Mouse (Mus musculus) brown adipose tissue, adult 24 weeks (tissue): ENCODE data around the gene Sema3b. TPM values are rescaled to one million over a fixed set of nuclear protein-coding genes. Genes with fewer than 3 reads are reported as not detected.

Experiments
- H3K27ac ChIP-seq: fragments of 200-500 bp; replicated peaks from 2 replicates; pipeline ENCODE4 v1.5.1; 2012; ENCODE audit warnings: low read depth, mild to moderate bottlenecking, low read length
- H3K4me1 ChIP-seq: fragments of 200-500 bp; 2 replicates; pipeline ENCODE4 v1.6.1; 2012; ENCODE audit warnings: low read length, mixed read lengths; ENCODE audit not compliant: control insufficient read depth, insufficient read depth, insufficient read length
- H3K4me3 ChIP-seq: fragments of 200-500 bp; 2 replicates; pipeline ENCODE4 v1.5.1; 2012; ENCODE audit warnings: low read depth, mild to moderate bottlenecking, low read length, moderate library complexity; ENCODE audit not compliant: insufficient read depth
- polyA plus RNA-seq: library from polyadenylated mRNA; stranded (reverse); fragments of >200 nt; gene quantifications from 2 replicates; pipeline ENCODE4 v1.2.4, GENCODE M21; 2012; ENCODE audit not compliant: missing spikeins, insufficient read depth, insufficient read length

Gene Sema3b
- polyA plus RNA-seq, 1 experiment: 3.3 TPM

- Histone ChIP-seq H3K4me3 (peak overlapping the region; percentile 53), H3K4me1 (peaks cover 11% of the 10 kb centered on the region), H3K27ac (peak overlapping the region; percentile 93)
These were observed 3.3 kb upstream of the Sema3b start for GRCm38 (mm10) chr9:107612191-107612944.

DNA sequence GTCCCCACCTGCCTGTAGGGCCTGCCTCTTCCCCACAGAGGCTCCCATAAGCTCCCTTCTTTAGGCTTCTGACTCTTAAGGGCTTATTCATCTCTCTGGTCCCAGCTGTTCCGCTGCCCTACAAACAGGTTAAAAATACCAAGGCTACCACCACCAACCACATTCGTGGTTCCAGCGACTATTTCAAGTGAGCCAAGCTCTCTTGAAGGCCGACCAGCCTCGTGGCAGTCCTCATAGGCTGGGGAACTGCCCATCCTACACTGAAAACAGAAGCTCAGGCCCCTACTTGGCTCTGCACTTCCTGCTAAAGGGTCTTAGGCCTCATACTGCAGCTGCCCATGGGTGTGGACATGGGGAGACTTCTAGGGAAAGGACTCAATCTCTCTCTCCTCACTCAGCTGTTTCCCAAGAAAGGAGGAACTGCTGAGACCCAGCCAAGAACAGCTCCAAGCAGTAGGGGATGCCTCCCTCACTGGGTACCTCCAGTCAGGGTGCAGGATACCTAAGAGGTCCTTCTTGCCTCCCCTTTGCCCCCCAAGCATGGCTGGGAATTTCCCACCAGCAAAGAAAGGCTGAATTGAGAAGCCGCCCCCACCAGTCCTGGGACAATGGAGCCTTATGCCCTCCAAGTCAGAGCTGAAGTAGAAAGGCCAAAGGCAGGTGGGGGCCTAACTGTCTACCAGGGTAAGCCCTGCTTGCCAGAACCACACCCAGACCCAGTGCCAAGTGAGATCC, 2.6 kb upstream of the Sema3b start:
- Histone ChIP-seq H3K4me1 (peaks cover 11% of the 10 kb centered on the region), H3K4me3 (peak overlapping the region; percentile 53), H3K27ac (peak overlapping the region; percentile 93)

- H3K4me3 ChIP-seq: no peak overlapping the region
- H3K4me1 ChIP-seq: peaks cover 11% of the 10 kb centered on the region
- no peak overlapping the region for H3K27ac ChIP-seq
These were observed 403 bp upstream of the Sema3b start for GRCm38 (mm10) chr9:107609433-107609830.

GRCm38 (mm10) chr9:107607653-107608245, 1.3 kb downstream of the Sema3b start:
- Histone ChIP-seq H3K27ac (no peak overlapping the region), H3K4me1 (peaks cover 11% of the 10 kb centered on the region)

DNA sequence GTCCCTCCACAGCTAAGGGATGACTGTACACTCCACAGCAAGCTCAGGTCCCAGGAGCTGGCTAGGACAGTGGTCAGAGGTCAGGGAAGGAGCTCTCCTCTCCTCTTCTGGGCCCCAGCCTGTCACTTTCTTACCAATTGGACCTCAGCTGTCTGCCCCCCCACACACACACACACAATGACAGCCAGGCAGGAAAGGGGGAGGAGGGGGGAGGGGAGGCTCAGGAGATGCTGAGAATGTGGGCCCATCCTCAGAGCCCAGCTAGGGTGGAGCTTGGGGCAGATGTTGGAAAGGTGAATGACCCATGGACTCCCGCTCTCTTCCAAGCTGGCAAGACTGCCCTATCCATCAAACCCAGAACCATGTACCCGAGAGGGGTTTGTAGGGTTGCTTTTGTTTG, 2.0 kb downstream of the Sema3b start:
- Histone ChIP-seq H3K27ac (no peak overlapping the region), H3K4me3 (peak overlapping the region; percentile 17; the same call in 1 of the 2 replicates), H3K4me1 (peaks cover 11% of the 10 kb centered on the region)

More at GRCm38 (mm10) chr9:107607653-107608245, 1.3 kb downstream of the Sema3b start:
- H3K4me3 ChIP-seq: no peak overlapping the region

GRCm38 (mm10) chr9:107606591-107606990, 2.4 kb downstream of the Sema3b start:
- Histone ChIP-seq H3K4me1 (peaks cover 9% of the 10 kb centered on the region), H3K4me3 (peak overlapping the region; percentile 17; the same call in 1 of the 2 replicates), H3K27ac (no peak overlapping the region)

DNA sequence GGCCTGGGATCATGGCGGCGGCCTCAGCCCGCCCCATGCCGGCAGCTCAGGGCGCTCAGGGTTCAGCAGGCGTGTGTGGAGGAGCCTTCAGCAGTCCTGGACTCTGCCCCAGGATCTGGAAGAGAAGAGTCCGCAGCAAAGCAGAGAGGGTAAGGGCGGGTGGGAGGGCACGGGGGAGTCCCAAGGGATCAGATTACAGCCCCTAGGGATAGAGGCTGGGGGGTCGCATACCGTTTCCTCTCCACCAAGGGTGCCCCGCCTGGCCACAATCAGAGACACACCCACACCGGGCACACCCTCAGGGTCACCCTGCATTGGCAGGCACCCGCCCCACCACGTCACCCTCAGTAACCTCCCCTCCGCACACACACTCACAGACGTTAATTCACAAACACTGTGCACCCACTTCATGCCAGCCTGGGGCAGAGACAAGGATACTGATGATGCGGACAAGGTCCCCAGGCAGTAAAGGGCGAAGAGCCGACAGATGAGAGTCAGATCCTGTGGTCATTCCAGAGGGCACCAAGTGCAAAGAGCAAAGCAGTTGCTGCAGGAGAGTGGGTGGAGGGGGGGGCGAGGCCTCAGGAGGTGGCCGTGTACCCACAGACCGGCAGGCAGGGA, 3.9 kb downstream of the Sema3b start:
- Histone ChIP-seq H3K27ac (no peak overlapping the region), H3K4me1 (peaks cover 3% of the 10 kb centered on the region; the same call in 1 of the 2 replicates), H3K4me3 (no peak overlapping the region)

- Histone ChIP-seq H3K27ac (no peak overlapping the region), H3K4me3 (no peak overlapping the region), H3K4me1 (no peaks in the 10 kb centered on the region)
These were observed 5.8 kb downstream of the Sema3b start for GRCm38 (mm10) chr9:107603251-107603650.

DNA sequence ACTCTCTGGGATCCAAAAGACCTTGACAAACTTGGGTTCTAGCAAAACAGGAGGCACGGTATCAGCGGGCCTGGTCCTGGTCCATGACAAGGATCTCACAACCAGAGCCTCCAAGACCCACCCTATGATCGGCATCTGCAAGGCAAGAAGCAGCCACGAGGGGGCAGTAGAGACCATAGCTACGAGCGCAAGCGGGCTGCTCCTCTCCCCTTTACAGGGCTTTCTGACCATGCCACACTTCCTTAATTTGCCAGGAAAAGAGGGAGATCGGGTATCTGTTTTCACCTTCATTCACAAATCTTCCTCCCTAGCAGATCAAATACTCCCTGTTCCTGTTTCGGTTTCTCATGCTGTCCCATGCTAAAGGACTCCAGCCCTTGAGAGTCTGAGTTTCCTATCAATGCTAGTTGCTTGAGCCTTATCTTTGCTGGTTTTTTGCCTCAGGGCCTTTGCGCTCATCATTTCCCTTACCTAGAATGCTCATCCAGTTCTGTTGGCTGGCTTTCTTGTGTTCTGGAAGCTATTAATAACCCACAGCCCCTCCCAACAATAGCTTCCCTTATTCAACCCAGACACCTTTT, 6.9 kb downstream of the Sema3b start:
- Histone ChIP-seq H3K27ac (no peak overlapping the region), H3K4me1 (peaks cover 4% of the 10 kb centered on the region), H3K4me3 (no peak overlapping the region)

GRCm38 (mm10) chr9:107601275-107601674, 7.8 kb downstream of the Sema3b start:
- H3K4me1 ChIP-seq: peaks cover 11% of the 10 kb centered on the region
- no peak overlapping the region for H3K4me3 ChIP-seq
- H3K27ac ChIP-seq: no peak overlapping the region

GRCm38 (mm10) chr9:107600745-107601144, 8.3 kb downstream of the Sema3b start:
- Histone ChIP-seq H3K27ac (no peak overlapping the region), H3K4me1 (peaks cover 11% of the 10 kb centered on the region), H3K4me3 (no peak overlapping the region)

DNA sequence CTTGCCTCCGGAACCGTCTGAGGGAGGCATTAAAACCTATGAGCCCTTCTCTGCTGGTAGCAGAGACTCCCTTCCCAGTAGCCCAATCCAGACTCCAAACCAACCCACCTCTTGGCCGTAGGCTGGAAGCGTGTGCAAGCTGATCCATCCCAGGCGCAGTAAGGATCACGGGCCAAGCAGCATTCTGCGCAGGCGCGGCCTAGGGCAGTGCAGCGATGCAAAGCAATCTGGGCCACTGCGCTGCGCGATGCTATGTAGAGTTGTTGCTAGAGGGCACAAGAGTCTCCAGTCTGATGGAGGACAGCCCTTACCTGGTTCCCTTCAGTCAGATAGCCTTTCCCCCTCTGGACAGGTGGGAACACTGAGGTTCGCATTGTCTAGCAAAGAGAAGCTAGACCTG, 9.2 kb downstream of the Sema3b start:
- H3K4me3 ChIP-seq: no peak overlapping the region
- no peak overlapping the region for H3K27ac ChIP-seq
- H3K4me1 ChIP-seq: peaks cover 11% of the 10 kb centered on the region

DNA sequence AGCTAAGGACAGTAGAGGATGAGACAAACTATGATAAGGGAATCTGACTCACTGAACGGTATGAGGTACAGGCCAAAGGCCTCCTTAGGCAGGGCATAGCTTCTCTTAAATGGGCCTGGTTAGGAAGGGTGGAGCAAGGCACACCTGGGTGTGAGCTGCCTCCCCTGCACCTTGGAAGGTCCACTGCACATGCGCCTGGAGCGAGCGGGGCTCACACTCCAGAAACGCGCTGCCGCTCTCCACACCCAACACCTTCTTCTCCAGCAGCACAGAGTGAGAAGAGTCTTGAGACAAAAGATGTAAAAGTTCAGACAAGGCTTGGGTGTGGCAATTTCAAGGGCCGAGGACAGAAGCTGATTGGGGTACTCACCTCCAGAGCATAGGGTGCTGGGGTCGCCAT, 9.6 kb downstream of the Sema3b start:
- Histone ChIP-seq H3K4me3 (no peak overlapping the region), H3K4me1 (peaks cover 11% of the 10 kb centered on the region)

GRCm38 (mm10) chr9:107598385-107598784, 10.6 kb downstream of the Sema3b start:
- Histone ChIP-seq H3K4me3 (no peak overlapping the region), H3K27ac (no peak overlapping the region), H3K4me1 (peaks cover 15% of the 10 kb centered on the region)

More for the DNA sequence above, 9.6 kb downstream of the Sema3b start:
- no peak overlapping the region for H3K27ac ChIP-seq
